Mouse (Mus musculus) adrenal gland, postnatal 14 days (tissue): Measurements from ENCODE around the gene Stag1. TPM values are rescaled to one million over a fixed set of nuclear protein-coding genes. Genes with fewer than 3 reads are reported as not detected.

Source experiments
- DNase-seq: peaks from one replicate; pipeline ENCODE4 v3.0.0; 2021; ENCODE audit warnings: mixed read lengths
- total RNA-seq: library from RNA; stranded (reverse); gene quantifications from 2 replicates; pipeline ENCODE4 v1.2.3, GENCODE M21; 2021

The Stag1 gene
- total RNA-seq, 1 experiment from 2014 or later: 43.1 TPM

DNA sequence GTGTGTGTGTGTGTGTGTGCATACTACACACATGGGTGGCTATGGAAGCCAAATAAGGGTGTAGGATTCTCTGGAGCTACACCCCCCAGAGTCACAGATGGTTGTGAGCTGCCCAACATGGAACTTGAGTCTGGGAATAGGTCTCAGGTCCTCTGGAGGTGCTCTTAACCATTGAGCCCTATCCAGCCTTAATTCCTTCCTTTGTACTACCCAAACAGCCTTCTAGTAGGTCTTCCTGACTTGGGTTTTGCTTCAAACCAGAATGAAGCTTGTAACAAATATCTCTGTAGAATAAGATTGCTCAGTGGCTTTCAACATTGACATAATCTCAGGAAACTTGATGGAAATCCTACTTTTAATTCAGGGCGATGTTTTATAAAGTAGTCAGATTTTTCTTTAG is 7.9 kb downstream of the Stag1 start:
- DNase-seq: no peak

DNA sequence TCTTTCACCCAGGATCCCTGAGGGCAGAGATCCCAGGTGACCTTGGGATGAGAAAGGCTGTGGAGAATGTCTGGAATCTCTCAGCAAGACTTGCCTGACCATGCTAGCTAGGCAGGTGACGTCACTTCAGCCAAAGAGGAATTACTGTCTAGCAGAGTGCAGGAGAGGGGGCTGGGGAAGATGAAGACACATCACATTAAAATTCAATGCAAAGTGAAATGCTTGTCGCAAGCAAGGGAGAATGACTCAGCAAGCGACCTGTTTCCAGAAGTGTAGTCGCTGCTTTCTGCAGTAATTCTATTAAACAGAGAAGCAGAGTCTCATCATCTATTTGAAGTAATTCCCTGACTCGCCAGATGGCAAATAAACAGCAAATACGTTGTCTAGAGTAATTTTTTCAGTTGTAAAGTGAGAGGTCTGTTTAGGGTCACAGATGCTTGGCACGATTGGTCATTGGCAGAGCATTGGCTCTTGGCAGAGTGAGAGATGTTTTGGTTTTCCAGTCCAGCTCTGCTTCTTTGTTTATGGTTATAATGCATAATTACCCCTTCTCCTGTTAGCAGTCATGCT is 8.5 kb downstream of the Stag1 start:
- peak; percentile 53 for DNase-seq

DNA sequence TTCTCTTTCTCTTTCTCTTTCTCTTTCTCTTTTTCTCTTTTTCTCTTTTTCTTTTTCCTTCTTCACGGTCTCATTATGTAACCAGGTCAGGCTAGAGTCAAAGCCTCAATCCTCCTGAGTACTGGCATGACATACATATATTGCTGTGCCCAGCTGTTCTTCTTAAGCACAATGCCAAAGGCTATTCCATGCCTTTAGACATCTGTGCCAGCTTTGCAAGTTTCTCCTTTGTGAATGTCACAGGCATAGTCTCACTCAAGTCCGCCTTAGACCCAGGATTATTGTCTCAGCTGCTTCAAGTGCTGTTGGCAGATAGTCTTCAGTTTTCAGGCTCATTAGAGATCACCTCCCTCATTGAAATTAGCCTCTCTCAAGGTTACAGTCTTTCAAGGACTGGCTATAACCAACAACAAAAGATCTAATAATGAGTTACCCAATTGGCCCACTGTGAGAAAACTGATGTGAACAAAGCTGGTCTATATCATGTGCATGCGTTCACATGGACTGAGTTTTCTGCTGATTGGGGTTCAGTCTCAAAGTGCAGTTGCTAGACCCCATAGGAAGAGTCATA is 16.0 kb downstream of the Stag1 start:
- DNase-seq: no peak

DNA sequence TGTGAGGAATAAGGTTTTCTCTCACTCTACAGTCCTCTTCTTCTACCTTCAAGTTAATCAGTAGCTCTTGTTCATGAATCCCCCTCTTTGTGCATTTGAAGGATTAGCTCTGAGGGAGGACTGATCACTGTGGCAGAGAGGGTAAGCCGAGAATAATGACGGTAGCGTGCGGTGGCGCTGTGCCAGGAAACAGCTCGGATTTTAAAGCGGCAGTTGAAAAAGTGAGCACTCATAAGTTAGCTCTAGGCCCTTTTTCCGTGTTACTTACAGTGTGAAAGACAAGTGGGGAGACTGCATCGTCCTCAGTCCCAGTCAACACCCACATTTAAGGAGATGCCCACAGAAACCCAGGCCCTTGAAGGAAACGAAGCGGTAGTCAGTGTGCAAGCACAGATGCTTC is 19.3 kb downstream of the Stag1 start:
- peak; percentile 54 for DNase-seq

- DNase-seq: no peak
These were observed 28.7 kb downstream of the Stag1 start for GRCm38 (mm10) chr9:100626258-100626657.

- DNase-seq: no peak
These were observed 43.2 kb downstream of the Stag1 start for GRCm38 (mm10) chr9:100640754-100641153.

GRCm38 (mm10) chr9:100641391-100642085 is 43.9 kb downstream of the Stag1 start:
- no peak for DNase-seq

GRCm38 (mm10) chr9:100642186-100642839 is 44.7 kb downstream of the Stag1 start:
- no peak for DNase-seq

DNA sequence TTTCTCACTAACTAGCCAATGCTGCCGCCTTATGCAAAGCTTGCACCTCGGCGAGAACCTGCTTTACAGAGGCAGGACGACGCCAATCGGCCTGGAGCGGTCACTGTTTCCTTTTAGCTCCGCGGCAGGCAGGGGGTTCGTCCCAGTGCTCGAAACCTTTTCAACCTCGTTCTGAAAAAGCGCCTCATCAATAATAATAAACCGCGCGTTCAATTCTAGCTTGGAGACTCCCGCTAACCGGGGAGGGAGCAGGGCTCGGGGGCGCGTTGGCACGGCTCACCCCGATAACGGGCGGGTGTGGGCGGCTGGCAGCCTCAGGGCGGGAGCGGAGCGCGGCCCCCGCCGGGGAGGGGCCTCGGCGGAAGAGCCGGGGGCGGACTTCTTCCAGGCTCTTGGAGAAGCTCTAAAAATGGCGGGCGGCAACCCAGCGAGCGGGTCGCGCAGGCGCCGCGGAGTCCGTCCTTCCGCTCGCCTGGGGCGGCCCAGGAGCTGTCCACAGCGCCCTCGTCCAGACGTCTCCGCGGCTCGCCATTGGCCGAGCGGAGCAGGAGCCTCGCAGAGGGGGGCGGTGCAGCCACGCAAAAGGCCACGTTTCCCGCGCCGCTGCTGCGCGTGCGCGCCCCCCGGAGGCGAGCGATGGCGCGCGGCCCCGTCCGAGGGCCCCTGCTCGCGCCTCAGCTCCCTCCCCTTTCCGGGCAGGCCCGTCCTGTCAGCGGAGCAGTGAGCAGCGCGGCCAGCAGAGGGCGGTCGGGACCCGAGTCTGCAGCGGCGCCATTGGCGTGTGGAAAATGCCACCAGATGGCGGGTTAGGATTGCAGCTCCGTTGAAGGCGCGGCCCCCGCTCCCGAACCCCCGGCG is 45.5 kb downstream of the Stag1 start:
- peak; percentile 99 for DNase-seq

DNA sequence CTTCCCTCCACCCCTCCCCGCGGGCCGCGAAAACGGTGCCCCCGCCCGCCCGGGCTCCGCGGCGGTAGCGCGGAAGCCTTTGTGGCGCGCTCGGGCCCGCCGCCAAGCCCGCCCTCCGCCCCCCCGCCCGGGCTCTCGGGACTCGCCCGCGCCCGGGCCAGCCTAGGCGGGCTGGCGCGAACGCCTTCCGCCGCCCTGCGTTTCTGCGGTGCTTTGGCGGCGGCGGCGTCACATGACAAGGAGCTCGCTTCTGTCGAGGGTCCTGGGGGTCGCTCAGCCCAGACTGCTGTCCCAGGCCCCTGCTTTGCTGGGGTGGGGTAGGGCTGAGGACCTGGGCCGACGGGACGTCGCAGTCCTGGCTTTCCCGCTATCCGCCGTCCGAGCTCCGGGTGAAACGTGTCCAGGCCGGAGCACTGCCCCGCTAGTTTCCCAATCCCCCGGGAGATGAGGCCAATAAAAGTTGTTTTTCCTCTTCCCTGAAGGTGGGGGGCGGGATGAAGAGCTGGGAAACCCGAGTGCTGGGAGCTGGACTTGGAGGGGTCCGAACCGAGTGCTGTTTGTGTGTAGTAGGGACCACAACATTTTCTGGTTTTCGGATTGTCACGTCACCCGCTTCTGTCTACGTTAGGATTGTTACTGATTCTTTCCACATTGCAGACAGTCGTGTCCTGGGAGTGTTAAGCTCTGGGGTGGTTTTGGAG is 46.6 kb downstream of the Stag1 start:
- peak; percentile 81 for DNase-seq

DNA sequence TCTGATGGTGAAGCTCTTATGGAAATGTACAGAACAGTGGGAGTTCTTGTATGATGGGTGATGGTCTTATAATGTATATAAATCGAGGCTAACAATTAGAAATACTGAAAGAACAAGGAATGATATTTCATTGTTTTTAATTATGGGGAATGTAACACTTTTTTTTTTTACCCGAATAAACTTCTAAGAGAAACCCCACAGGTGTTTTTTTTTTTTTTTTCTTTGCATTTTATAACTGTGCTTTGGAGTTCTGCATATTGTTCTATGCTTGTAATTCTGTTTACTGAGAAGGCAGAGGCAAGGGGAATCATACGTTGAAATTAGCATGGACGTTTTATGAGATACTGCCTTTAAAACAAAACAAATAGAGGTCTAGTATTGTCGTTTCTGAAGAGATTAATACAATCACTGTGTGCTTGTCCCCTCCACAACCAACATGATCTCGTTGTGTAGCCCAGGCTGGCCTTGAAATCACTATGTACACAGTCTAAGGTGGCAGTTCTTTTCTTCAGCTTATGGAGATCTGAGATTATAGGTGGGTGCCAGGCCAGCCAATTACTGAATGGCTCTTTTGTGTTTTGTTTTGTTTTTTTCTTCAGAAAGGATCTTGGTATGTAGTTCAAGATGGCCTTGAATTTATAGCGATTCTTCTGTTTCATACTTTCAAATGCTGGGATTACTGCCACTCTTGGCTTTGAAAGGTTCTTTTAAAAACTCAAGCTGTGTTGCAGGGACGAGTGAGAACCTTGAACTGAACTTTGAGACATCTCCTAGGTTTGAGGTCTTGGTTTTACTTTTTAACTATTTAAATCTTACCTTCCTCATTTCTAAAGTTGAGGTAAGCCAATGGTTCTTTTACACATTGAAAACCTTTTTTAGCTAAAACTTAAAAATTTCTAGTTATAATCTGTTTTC is 47.7 kb downstream of the Stag1 start:
- no peak for DNase-seq

DNA sequence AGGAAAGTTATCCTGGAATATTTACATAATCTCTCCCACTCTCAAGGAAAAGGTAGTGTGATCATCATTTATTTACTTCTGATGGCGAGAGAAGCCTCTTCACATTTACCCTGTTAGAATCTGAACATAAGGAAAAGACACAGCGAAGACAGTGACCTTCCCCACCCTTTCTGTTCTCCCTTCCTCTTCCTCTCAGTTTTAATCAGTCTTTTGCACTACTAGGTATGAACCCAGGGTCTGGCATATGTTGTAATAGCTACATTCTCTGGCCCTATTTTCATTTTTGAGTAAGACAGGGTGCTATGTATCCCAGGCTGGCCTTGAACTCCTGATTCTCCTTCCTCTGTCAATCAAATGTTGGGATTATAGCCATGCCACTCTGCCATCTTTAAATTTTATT is 48.7 kb downstream of the Stag1 start:
- DNase-seq: no peak

GRCm38 (mm10) chr9:100647774-100648323 is 50.3 kb downstream of the Stag1 start:
- DNase-seq: no peak

- no peak for DNase-seq
These were observed 56.5 kb downstream of the Stag1 start for GRCm38 (mm10) chr9:100654104-100654503.

DNA sequence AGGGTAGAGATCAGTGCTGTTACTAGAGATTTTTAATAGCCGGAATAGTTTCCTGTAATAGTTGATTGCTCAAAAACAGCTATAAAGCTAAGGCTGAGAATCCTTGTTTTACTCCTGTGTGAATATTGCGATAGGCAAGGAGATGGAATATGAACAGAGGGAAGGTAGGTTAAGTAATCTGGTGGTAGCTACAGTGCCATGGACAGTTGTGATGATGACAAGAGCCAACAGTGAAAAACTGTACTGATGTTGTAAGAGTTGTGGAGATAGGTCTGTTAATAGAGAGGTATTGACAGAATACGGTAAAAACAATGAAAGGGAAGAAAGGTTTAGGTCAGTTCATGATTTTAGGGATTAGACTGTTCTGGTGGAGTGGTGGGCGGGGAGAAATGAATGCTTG is 58.5 kb downstream of the Stag1 start:
- DNase-seq: no peak

DNA sequence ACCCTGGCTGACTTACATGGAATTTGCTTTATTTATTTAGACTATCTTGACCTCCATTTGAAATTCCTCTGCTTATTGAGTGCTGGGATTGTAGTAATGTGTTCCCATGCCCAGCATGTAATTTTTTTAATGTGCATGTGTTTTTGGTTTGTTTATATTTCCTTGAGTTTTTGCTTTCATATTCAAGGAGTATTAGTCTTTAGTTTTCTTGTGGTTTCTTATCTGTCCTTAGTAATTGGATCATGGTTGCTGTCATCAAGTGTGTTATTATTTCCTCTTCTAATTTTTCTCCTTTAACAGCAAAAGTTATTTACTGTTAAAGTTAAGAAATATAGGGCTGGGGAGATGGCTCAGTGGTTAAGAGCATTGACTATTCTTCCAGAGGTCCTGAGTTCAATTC is 63.0 kb downstream of the Stag1 start:
- no peak for DNase-seq

DNA sequence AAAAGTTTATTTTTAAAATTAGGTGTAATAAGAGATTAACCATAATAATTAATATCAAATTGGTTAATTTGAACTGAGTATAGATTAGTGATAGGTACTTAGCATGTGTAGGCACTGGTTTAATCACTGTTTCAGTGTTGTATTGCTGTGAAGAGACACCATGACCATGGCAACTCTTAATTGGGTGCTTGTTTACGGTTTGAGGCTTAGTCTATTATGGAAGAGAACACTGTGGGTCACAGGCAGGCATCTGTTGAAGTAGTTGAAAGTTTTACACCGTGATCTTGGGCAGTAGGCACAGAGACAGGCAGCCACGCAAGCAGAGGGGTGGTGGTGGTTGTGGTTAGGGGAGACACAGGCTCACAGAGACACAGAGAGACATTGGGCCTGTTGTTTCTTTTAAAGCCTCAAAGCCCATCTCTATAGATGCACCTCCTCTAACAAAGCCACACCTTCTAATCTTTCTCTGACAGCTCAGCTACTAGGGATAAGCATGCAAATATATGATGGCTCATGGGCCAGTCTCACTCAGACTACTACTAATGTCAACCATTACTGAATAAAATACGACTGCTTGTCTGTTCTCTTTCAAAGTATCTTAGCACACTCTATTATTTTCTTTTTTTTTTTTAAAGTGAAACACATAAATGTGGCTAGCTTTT is 66.0 kb downstream of the Stag1 start:
- DNase-seq: no peak

DNA sequence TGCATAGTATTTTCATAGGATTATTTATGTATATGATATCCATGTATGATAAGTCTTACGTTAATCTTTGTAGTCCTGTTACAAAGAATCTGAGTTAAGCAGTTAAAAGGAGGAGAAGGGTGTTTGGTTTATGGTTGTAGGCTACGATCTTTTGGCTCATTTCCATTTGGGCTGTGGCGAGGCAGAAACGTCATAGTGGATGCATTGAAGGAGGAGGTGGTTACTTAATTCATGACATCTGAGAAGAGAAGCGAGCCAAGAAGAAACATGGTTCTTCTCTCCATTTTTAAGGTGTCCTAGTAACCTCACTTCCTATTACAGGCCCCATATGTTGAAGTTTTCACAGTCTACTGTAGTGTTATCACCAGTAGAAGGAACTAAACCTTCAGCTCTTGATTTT is 72.6 kb downstream of the Stag1 start:
- no peak for DNase-seq

- DNase-seq: no peak
These were observed 81.4 kb downstream of the Stag1 start for GRCm38 (mm10) chr9:100679036-100679435.

DNA sequence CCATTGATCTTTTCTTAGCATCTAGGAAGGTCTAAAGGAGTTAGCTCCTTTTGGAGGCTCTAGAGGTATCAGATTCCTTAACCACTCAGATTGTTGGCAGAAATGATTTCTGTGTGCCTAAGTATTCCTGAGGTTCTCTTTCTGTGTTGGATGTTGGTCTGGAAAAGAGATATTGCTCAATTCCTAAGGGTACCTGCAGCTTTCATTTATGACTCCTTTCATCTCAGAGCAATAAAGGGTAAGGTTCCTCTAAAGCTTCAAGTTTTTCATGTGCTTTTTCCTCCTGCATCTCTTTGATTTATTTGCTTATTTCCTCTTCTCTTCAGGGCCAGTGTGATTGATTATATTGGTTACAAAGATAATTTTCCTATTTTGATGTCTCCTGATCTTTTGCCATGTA is 84.7 kb downstream of the Stag1 start:
- DNase-seq: no peak
